Mouse (Mus musculus) macrophage (primary cell): ENCODE measurements around the gene Crip2. TPM values are rescaled to one million over a fixed set of nuclear protein-coding genes. Genes with fewer than 3 reads are reported as not detected.
A peak's percentile ranks its signal among the peaks of the same experiment; 100 is the strongest.

Source experiments
- H3K27ac ChIP-seq: fragments of 350-480 bp; formaldehyde crosslinking; 2 replicates; pipeline ENCODE4 v1.9.0; 2021
- H3K36me3 ChIP-seq: fragments of 350-480 bp; formaldehyde crosslinking; 2 replicates; pipeline ENCODE4 v1.9.0; 2021; ENCODE audit errors: inconsistent target
- H3K4me3 ChIP-seq: fragments of 350-480 bp; formaldehyde crosslinking; 2 replicates; pipeline ENCODE4 v1.9.0; 2021; ENCODE audit errors: inconsistent target
- H3K79me2 ChIP-seq: fragments of 350-480 bp; formaldehyde crosslinking; 2 replicates; pipeline ENCODE4 v1.9.0; 2021; ENCODE audit errors: inconsistent target
- WGBS: methylation state at CpG from one replicate; pipeline ENCODE4 v1.1.7; 2026; ENCODE audit warnings: inconsistent platforms; ENCODE audit not compliant: missing documents; 5-methylcytosine and 5-hydroxymethylcytosine counted together
- polyA plus RNA-seq: library from polyadenylated mRNA; stranded (reverse); fragments of 250-400 nt; gene quantifications from 3 replicates; pipeline ENCODE4 v1.2.4, GENCODE M21; 2018; ENCODE audit warnings: inconsistent platforms

Crip2 gene
- polyA plus RNA-seq, 1 experiment from 2014 or later = 0.39 TPM

GRCm38 (mm10) chr12:113109801-113110200 lies 30.2 kb upstream of the Crip2 start:
- Histone ChIP-seq H3K36me3 (no peaks in the 10 kb centered on the region), H3K79me2 (peaks cover 75% of the 10 kb centered on the region), H3K4me3 (no peak overlapping the region), H3K27ac (no peak overlapping the region)
- WGBS = 95% methylated on average over 9 of the region's 10 CpGs

GRCm38 (mm10) chr12:113114141-113114540 lies 25.9 kb upstream of the Crip2 start:
- no peak overlapping the region for H3K27ac ChIP-seq
- H3K36me3 ChIP-seq = peaks cover 18% of the 10 kb centered on the region; the same call in 1 of the 2 replicates
- WGBS = 96% methylated on average over 4 of the region's 4 CpGs

GRCm38 (mm10) chr12:113114856-113115538 lies 25.0 kb upstream of the Crip2 start:
- H3K79me2 ChIP-seq = peaks cover 23% of the 10 kb centered on the region
- H3K4me3 ChIP-seq = no peak overlapping the region
- WGBS = 89% methylated on average over 15 of the region's 16 CpGs
- no peak overlapping the region for H3K27ac ChIP-seq
- H3K36me3 ChIP-seq = peaks cover 18% of the 10 kb centered on the region; the same call in 1 of the 2 replicates

More at GRCm38 (mm10) chr12:113114141-113114540, 25.9 kb upstream of the Crip2 start:
- Histone ChIP-seq H3K79me2 (peaks cover 32% of the 10 kb centered on the region), H3K4me3 (no peak overlapping the region)

GRCm38 (mm10) chr12:113119516-113120410 lies 20.3 kb upstream of the Crip2 start:
- no peak overlapping the region for H3K27ac ChIP-seq
- no peaks in the 10 kb centered on the region for H3K79me2 ChIP-seq
- no peak overlapping the region for H3K4me3 ChIP-seq
- WGBS = 91% methylated on average over 20 of the region's 20 CpGs
- H3K36me3 ChIP-seq = peaks cover 50% of the 10 kb centered on the region

GRCm38 (mm10) chr12:113124726-113125125 lies 15.3 kb upstream of the Crip2 start:
- WGBS = 58% methylated on average over 6 of the region's 6 CpGs
- Histone ChIP-seq H3K4me3 (no peak overlapping the region), H3K36me3 (peaks cover 63% of the 10 kb centered on the region), H3K27ac (peak overlapping the region; percentile 81), H3K79me2 (no peaks in the 10 kb centered on the region)

- no peak overlapping the region for H3K27ac ChIP-seq
- WGBS = 89% methylated on average over 7 of the region's 8 CpGs
- H3K79me2 ChIP-seq = no peaks in the 10 kb centered on the region
- no peak overlapping the region for H3K4me3 ChIP-seq
- peaks cover 85% of the 10 kb centered on the region for H3K36me3 ChIP-seq
Measured at GRCm38 (mm10) chr12:113130732-113131131, 9.3 kb upstream of the Crip2 start.

GRCm38 (mm10) chr12:113131601-113132000 lies 8.4 kb upstream of the Crip2 start:
- no peaks in the 10 kb centered on the region for H3K79me2 ChIP-seq
- no peak overlapping the region for H3K27ac ChIP-seq
- no peak overlapping the region for H3K4me3 ChIP-seq
- 93% methylated on average over 14 of the region's 14 CpGs for WGBS
- peaks cover 88% of the 10 kb centered on the region for H3K36me3 ChIP-seq

GRCm38 (mm10) chr12:113132567-113132966 lies 7.5 kb upstream of the Crip2 start:
- Histone ChIP-seq H3K79me2 (no peaks in the 10 kb centered on the region), H3K27ac (no peak overlapping the region), H3K36me3 (peaks cover 80% of the 10 kb centered on the region), H3K4me3 (no peak overlapping the region)
- 82% methylated on average over 2 of the region's 2 CpGs for WGBS

- Histone ChIP-seq H3K79me2 (no peaks in the 10 kb centered on the region), H3K27ac (no peak overlapping the region), H3K36me3 (peaks cover 73% of the 10 kb centered on the region), H3K4me3 (no peak overlapping the region)
- WGBS = 93% methylated on average over 9 of the region's 9 CpGs
Measured at GRCm38 (mm10) chr12:113133260-113133659, 6.8 kb upstream of the Crip2 start.

GRCm38 (mm10) chr12:113133861-113134403 lies 6.1 kb upstream of the Crip2 start:
- Histone ChIP-seq H3K79me2 (no peaks in the 10 kb centered on the region), H3K27ac (no peak overlapping the region), H3K4me3 (no peak overlapping the region), H3K36me3 (peaks cover 67% of the 10 kb centered on the region)
- 94% methylated on average over 5 of the region's 5 CpGs for WGBS

GRCm38 (mm10) chr12:113134502-113134901 lies 5.5 kb upstream of the Crip2 start:
- WGBS = 100% methylated on average over 4 of the region's 4 CpGs
- Histone ChIP-seq H3K79me2 (no peaks in the 10 kb centered on the region), H3K27ac (no peak overlapping the region), H3K4me3 (no peak overlapping the region), H3K36me3 (peaks cover 61% of the 10 kb centered on the region)

GRCm38 (mm10) chr12:113135401-113135800 lies 4.6 kb upstream of the Crip2 start:
- no peak overlapping the region for H3K4me3 ChIP-seq
- H3K27ac ChIP-seq = no peak overlapping the region
- no peaks in the 10 kb centered on the region for H3K79me2 ChIP-seq
- WGBS = 93% methylated on average over 7 of the region's 7 CpGs
- H3K36me3 ChIP-seq = peaks cover 52% of the 10 kb centered on the region

GRCm38 (mm10) chr12:113136492-113137020 lies 3.5 kb upstream of the Crip2 start:
- H3K36me3 ChIP-seq = peaks cover 46% of the 10 kb centered on the region
- no peak overlapping the region for H3K4me3 ChIP-seq
- 92% methylated on average over 17 of the region's 17 CpGs for WGBS
- no peak overlapping the region for H3K27ac ChIP-seq
- H3K79me2 ChIP-seq = no peaks in the 10 kb centered on the region

GRCm38 (mm10) chr12:113137260-113138213 lies 2.5 kb upstream of the Crip2 start:
- Histone ChIP-seq H3K4me3 (no peak overlapping the region), H3K36me3 (peaks cover 36% of the 10 kb centered on the region; the same call in 1 of the 2 replicates), H3K79me2 (no peaks in the 10 kb centered on the region), H3K27ac (no peak overlapping the region)
- 93% methylated on average over 18 of the region's 18 CpGs for WGBS
